Mouse (Mus musculus): ENCODE measurements around the gene Ofcc1.

Gene Ofcc1

DNA sequence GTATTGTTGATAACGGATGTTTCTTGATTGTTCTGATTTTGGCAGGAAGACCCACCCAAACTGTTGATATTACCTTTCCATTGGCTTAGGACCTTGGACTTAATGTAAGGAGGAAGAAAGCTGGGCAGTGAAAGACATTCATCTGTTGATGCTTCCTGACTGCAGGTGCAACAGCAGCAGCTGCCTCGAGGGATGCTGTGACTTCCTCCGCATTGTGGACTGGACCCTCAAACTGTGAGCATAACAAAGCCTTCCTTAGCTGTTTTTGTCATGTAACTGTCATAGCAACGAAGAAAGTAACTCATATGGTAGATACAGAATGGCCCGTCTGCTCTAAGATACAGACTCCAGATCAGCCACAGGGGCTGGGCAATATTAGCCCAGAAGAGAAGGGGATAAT lies 102.5 kb downstream of the Ofcc1 start:
- in situ Hi-C loops (cut with MboI, MseI): no loop called here

DNA sequence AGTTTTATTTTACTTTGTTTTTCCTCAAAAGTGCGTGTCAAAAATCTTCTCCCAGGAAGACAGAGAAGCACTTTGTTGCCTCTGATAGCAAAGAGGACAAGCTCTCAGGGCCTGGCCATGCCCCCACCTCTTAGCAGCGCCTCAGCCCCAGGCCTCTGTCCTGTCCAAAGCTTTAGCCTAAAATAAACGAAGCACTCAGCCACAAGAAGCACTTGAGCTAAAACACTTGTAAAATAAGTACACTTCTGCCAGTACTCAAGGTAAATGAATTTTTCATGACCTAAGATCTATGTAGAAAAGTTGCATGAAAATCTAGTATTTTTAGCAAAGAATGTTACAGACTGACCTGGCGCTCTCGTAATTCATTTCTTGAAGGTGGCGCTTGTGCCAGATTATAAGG lies 117.4 kb downstream of the Ofcc1 start:
- in situ Hi-C loops (cut with MboI, MseI): no loop called here

DNA sequence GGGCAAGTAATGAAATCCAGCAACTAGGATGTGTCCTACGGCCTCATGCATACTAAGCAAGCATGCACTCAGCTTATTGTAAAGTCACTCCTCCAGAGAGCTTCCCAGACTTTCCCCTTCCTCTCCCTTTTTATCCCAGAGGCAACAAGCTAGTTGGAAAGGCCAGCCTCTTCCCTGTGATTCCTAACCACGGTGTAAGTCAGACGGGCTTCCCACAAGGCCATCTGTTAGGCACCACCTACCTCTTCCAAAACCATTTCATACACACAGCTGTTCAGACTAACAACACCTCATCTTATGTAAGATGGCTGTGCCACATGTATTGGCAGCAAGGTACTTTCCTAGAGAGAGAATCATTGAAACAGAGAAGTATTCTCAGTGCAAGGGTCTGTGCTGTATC lies 124.9 kb downstream of the Ofcc1 start:
- in situ Hi-C loops (cut with MboI, MseI): loop anchor here (10.0 kb wide), 1 partner anchor 532 kb away; no protein-coding TSS in a partner anchor

DNA sequence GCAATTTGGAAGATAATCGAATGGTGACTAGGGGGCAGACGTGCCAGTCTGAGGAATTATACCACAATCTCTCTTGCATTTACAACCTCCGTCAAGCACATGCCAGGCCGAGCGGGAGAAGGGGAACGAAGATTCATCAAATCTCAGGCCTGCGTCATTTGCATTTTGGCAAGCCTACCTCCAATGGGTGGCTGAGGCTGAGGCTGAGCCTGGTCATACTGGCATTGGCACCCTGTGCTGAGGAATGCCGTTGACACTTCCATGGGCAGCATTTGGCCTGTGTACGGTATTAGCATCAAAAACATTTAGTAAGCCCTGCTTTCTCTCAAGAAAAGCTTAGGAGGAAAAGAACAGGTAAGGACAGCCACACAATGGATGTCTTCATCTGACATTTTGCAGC lies 152.9 kb downstream of the Ofcc1 start:
- in situ Hi-C loops (cut with MboI, MseI): no loop called here

DNA sequence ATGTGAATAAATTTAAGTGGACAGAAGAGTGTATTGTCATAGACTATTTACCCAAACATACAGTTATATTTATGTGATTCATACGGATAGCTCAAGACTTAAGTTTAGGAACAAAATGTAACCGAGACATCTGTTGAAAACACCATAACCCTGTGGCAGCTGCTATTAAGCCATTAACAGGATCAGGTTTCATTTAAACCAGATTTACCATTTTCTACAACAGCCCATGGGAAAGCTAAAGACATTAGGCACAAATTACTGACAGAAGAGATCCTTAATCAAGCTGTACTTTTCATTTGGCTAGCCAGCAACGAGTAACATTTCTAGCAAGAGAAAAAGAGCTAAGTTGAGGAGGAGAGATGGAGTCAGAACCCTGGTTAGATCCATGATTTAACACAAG lies 179.5 kb downstream of the Ofcc1 start:
- in situ Hi-C loops (cut with MboI, MseI): no loop called here

DNA sequence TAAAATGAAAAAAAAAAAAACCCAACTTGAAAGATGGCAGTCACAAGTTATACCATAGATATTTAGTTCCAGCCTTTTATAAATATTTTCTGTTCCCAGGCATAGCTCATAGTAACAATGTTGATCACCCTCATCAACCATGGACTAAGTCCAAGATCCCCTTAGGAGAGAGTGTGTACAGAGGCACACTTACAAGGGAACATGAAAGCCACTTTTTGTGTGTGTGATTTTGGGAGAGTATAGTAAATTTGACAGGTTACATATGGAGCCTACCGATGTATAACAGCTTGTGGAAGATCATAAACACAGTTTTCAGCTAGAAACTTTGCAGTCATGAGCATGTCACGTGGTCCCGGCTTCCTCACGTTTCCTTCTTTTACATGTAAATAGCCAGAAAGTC lies 189.5 kb downstream of the Ofcc1 start:
- in situ Hi-C loops (cut with MboI, MseI): no loop called here

DNA sequence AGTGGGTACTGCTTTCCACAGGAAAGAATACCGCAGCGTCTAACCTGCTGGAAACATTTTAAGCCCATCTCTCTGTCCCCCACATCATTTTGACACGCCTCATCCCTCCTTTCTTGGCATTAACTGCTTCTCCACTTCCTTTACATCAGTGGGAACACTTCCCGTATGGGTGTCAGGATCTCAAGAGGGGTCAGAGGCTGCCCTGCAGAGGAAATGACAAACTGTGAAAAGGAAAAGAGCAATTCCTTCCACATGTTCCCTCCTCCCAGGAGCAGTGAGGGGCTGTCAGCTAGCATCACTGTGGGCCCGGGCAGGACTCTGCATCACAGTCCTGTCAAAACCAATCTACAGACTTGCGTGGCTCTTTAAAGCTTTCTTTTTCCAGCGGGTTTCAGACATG lies 193.4 kb downstream of the Ofcc1 start:
- in situ Hi-C loops (cut with MboI, MseI): no loop called here

DNA sequence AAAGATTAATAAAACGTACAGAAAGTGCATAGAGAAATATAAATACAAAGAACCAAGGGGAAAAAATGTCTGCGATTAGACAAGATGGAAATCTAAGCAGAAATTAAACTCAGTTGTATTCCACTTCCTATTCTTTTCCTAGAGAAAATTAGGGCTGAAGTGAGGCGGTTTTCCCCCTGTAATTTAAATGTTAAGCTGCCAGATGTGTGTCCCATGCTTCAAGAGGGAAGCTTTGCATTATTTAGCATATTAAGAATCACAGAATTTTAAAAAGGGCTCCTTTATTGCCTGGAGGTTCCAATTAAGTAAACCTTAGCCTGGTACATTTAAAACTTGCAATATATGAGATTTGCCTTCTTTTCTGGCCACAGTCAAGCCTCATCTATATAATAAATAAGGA lies 205.8 kb downstream of the Ofcc1 start:
- in situ Hi-C loops (cut with MboI, MseI): no loop called here

DNA sequence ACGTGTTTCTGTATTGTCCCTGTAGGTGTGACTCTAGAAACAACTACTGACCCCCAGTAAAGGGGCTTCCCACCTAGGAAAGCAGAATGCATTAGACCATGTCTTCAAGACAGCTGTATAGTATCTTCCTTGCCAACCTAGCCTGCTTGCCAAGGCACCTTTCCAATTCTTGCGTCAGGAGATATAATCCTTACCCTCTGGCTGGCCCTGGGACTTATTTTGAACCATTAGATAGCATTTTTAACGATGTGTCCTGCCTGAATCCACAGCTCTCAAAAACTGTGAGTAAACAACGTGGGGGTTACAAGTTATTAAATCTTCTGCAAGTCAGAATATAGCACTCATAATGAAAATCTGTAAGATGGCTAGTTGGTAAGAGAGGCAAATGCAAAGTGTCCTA lies 221.3 kb downstream of the Ofcc1 start:
- in situ Hi-C loops (cut with MboI, MseI): no loop called here

DNA sequence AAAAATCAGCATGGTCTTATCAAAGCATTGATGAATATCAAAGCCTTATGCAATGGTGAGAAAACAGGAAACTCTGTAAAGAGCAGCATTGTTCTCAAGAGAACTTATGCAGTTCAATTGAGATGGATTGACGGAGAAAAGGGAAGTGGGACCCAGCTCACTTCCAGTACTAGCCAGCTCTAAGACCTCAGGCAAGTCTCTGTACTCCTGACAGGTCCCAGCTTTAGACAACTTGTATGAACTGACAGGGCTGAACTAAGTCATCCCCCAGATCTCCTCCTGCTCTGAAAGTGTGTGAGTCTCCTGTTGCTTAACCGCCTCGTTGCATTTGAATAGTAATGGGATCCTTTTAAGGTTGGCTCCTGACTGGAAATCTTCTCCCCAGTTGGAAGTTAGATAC lies 225.2 kb downstream of the Ofcc1 start:
- in situ Hi-C loops (cut with MboI, MseI): no loop called here

DNA sequence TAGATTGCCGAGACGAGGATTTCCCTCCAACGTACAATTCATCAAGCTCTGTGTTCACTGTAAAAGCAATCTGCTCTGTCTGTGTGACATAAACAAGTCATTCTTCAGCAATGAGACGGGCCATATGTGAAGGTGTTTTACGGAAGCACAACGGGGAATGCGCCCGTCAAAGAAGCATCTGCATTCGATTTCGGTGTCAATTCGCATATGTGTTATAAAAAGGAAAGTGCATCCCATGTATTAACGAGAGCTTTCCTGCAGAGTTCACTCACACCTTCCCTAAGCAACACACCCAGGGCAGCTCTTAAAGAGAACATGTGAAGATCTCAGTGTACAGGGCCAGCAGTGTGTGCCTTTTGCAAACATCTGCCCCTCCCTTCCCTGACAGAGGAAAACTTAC lies 225.6 kb downstream of the Ofcc1 start:
- in situ Hi-C loops (cut with MboI, MseI): no loop called here

DNA sequence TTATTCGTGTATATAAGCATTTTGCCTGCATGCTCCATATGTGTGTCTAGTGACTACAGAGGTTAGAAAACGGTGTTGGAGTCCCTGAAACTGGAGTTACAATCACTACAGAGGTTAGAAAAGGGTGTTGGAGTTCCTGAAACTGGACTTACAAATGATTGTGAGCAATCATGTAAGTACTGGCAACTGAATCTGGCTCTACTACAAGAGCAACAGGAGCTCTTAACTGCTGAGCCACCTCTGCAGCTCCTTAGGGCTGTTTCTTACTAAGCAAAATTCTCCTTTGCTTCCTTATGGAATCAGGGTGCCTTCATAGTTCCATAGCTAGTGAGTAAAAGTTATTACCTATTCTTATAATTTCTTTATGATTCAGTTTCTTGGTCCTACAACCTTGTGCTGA lies 237.4 kb downstream of the Ofcc1 start:
- in situ Hi-C loops (cut with MboI, MseI): no loop called here

DNA sequence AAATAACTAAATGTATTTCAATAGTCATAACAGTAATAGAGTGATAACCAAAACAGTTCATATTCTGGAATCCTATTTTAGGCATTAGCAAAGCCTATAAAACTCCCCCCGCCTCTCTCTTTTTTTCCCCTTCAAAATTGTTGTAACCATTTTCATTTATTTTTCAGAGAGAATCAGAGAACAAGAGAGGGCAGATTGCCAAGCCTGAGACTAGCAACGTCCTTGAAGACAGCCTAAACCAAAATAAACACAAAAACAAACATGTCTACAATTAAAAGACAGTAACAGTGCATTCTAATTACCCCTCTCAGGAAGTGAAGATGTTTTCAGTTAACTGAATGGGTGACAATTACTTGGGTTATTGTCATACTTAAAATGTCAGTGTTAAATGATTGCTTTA lies 248.9 kb downstream of the Ofcc1 start:
- in situ Hi-C loops (cut with MboI, MseI): no loop called here

DNA sequence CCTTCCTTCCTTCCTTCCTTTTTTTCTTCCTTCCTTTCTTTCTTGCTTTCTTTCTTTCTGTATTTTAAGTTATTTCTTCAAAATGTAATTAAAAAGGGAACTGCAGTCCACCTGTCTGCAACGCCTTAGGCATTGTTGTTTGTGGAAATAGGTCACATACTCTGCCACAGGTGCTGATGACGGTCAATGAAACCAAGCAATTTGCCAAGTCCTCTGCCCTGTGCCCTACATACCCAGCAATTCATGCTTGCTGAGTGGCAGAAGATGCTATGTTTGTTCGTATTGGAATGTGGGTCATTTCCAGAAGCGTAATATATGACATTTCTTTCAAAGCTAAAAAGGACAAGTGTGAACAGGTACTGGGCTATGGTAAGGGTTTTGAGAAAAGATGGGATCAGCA lies 285.0 kb downstream of the Ofcc1 start:
- in situ Hi-C loops (cut with MboI, MseI): no loop called here

DNA sequence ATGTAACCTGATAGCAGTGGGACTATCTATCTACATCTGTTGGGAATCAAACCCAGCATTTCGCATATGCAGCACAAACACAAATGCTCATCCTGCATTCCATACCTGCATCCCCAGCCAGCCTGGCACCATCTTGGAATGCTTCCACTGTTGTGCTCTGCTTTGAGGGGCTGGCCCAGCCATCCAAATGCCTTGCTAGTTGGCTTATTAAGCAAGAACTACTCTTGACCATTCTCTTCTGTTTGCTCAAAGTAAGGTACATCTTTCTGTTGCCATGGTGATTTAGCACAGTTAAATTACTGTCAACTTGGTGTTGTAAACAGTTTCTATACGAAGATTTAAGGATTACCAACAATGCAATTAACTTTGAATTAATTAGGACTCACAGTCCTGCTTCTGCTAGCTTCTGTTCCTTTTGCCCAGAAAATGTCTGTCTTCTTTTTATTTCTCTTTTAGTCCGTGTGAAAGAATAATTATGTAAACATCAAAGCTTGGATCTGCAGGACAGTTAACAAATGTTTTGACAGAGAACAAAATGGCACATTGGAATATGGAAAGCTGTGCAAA lies 286.3 kb downstream of the Ofcc1 start:
- in situ Hi-C loops (cut with MboI, MseI): no loop called here

DNA sequence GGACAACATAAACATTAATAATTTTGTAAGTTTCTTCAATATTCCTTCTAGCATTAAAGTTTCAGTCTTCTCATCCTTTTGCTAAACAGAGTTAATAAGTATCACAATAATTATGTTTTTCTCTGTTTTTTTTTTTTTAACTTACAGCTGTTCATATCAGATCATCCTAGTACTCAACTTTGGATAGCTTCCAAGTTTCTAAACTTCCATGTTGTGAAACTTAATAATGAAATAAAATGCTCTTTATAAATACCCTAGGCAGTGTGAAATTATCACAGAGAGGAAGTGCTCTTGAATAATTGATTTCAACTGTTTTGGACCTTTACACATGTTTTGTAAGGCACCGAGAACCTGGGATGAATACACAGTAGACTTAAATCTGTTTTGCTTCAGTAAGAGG lies 291.2 kb downstream of the Ofcc1 start:
- in situ Hi-C loops (cut with MboI, MseI): no loop called here

DNA sequence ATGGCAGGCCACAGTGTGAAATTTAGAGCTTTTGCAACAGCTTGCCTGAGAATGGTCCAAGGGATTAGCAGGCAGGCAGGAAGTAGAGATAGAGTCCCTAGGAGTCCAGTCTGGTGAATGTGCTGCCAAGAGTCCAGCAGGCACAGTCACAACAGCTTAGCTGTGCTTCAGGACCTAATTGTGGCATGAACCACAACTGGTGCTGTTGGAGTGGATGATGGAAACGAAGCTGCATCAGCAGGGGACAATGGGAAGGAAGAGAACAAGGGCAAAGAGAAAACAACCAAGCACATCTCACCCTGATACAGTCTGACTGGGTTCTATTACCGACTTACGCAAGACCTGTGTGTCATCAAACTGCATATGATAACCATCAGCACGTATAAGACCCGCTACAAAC lies 300.0 kb downstream of the Ofcc1 start:
- in situ Hi-C loops (cut with MboI, MseI): no loop called here

DNA sequence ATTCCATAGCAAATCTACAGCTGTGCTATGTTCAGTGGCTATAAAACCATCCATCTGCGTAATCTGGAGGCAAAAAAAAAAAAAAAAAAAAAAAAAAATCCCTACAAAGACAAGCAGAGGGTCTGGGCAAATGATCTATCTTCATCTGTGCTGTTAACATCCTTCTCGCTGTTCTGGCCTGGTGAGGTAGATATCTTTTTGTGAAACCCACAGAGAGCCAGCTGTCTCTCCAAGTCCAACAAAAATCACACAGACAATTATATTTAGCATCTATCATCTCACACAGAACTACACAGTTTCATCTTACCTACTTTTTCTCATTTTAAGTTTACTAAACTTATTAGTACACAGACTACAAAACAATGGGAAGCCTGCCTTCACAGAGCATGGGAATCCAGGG lies 323.4 kb downstream of the Ofcc1 start:
- in situ Hi-C loops (cut with MboI, MseI): no loop called here

DNA sequence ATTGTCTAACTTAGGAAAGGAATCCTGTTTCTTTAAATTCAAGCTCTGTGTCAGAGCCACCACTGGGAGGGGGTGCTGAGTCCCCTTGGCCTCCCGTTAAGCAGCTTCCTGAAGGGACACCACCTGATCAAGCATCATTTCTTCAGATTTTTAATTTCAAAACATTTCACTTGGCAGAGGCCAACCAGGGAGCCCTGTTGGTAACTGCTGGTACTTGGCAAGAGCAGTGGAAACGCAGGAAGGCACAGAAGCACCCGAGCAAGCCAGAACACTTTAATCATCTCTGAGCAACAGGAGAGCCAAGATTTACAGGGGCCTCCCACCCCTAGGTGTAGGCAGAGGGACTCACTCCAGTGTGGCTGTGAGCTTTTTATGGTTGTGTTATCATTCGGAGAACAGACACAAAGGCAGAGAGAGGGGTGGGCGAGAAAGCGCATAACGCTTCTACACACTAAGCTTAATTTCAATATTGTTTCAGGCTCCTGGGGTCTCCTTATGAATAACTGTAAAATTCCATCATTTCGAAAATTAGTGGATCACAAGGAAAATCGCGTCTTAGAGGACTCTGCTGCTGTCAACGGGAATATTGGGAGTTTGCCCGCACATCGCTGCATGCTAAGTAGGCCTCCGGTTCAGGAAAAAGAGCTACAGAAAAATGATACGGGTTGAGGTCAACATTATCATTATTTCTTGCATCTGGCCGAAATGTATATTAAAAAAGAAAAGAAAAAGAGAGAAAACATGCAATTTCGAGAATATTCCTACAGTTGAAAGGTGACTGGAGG lies 324.1 kb downstream of the Ofcc1 start:
- in situ Hi-C loops (cut with MboI, MseI): no loop called here

DNA sequence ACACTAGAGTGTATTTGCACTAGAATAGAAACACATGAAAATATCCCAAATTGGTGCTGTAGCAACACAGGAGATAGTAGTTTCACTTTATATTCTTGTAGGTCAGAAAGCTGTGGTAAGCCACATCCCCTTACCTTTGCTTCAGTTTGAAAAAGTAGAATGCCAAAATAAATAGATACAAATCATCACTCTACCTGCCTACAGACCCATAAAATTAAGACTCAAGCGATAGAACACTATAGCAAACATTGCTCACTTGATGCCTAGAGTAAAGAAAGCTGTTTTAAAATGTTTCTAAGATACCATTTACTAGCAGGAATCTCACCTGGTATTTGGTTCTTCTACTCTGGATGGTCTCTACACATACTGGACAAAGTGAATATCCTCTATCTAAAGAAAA lies 331.8 kb downstream of the Ofcc1 start:
- in situ Hi-C loops (cut with MboI, MseI): no loop called here

DNA sequence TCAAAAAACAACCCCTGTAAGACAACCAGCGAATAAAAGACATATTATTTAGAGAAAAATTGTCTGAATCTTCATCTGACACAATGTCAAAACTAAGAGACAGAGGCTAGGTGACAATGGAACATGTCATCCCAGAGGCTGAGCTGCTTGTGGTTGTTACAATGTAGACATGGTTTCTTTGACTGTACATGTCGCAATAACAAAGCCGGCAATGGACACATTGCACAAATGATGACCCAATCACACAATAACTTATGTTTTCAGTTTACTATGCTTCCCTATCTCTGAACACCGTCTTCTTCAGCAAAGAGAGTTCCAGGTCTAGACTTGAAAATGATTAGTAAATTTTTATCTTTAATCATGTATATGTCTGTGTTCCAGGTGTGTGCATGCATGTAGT lies 332.4 kb downstream of the Ofcc1 start:
- in situ Hi-C loops (cut with MboI, MseI): no loop called here

DNA sequence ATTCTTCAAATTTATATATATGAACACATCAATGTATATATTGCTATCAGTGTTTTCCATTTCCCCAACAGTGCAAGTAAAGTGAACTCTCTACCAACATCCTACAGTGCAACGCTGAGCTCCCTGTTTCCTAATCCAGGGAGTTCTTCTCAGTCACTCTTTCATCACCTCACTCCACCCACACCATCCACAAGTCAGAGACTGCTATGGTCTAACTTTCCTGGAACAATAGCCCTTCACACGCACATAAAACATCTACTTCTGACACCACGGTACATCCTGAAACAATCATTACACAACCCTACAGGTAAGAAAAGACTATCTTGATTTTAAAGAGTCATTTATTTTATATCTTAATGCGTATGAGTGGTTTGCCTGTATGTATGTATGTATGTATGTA lies 335.4 kb downstream of the Ofcc1 start:
- in situ Hi-C loops (cut with MboI, MseI): no loop called here

DNA sequence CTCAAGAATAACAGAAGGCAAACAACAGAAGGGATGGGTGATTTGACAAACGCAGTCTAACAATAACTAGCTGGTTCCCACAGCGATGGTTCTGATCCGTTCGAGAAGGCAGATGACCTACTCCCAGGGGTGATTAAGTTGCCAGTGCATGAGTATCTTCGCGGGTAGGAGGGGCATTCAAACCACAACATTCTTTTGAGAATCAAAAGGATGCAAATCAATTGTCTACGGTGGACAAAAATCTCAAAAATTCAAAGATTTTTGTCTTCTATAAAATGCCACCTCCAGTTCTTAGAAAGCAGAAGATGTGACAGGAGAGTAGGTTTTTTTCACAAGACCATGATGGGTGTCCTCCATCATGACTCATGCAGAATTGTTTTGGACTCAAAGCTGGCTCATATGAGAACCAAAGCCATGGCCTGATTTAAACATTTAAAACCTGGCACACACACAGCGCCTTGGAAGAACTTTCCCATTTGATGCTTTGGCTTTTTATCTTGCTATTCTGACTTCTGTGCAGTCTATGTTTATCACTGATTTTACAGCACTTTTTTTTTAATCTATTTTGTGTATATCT lies 338.0 kb downstream of the Ofcc1 start:
- in situ Hi-C loops (cut with MboI, MseI): no loop called here
